Mouse (Mus musculus) embryonic facial prominence, embryonic 15.5 days (tissue): ENCODE measurements around the gene Rnd2. TPM values are rescaled to one million over a fixed set of nuclear protein-coding genes. Genes with fewer than 3 reads are reported as not detected.

Experiments used
- ATAC-seq: fragments of 200-750 bp; cut with Nextera tagmentation; 2 replicates; pipeline ENCODE4 v1.8.0; 2017; ENCODE audit warnings: low read depth, moderate TSS enrichment; ENCODE audit not compliant: insufficient number of reproducible peaks, low FRiP score, low TSS enrichment
- H3K27ac ChIP-seq: fragments of 300-500 bp; sonication (generic); replicated peaks from 2 replicates; pipeline ENCODE4 v1.5.1; 2015; ENCODE audit warnings: mild to moderate bottlenecking, inconsistent platforms
- H3K27me3 ChIP-seq: fragments of 300-500 bp; sonication (generic); 2 replicates; pipeline ENCODE4 v1.6.1; 2015; ENCODE audit warnings: inconsistent platforms
- H3K36me3 ChIP-seq: fragments of 300-500 bp; sonication (generic); 2 replicates; pipeline ENCODE4 v1.6.1; 2015; ENCODE audit warnings: mild to moderate bottlenecking, inconsistent platforms
- H3K4me1 ChIP-seq: fragments of 300-500 bp; sonication (generic); 2 replicates; pipeline ENCODE4 v1.6.1; 2015; ENCODE audit warnings: inconsistent platforms
- H3K4me2 ChIP-seq: fragments of 300-500 bp; sonication (generic); replicated peaks from 2 replicates; pipeline ENCODE4 v1.6.1; 2015; ENCODE audit warnings: mild to moderate bottlenecking, inconsistent platforms
- H3K4me3 ChIP-seq: fragments of 300-500 bp; sonication (generic); replicated peaks from 2 replicates; pipeline ENCODE4 v1.5.1; 2015; ENCODE audit warnings: mild to moderate bottlenecking, inconsistent platforms
- H3K9ac ChIP-seq: fragments of 300-500 bp; sonication (generic); 2 replicates; pipeline ENCODE4 v1.6.1; 2015; ENCODE audit warnings: inconsistent platforms
- H3K9me3 ChIP-seq: fragments of 300-500 bp; sonication (generic); replicated peaks from 2 replicates; pipeline ENCODE4 v1.6.1; 2016; ENCODE audit warnings: inconsistent platforms
- WGBS: fragments of 180-500 bp; shearing (Covaris S2); methylation state at CpG from one replicate; pipeline ENCODE4 v1.1.7; 2015; 5-methylcytosine and 5-hydroxymethylcytosine counted together
- polyA plus RNA-seq: library from polyadenylated mRNA; unstranded; fragments of >200 nt; fragmentation: Nextera tagmentation; extraction: Ambion mirVana; gene quantifications from 2 replicates; pipeline ENCODE4 v1.2.1, GENCODE M21; 2015

The Rnd2 gene
- 12.1 and 13.5 TPM in 2 replicates for polyA plus RNA-seq

DNA sequence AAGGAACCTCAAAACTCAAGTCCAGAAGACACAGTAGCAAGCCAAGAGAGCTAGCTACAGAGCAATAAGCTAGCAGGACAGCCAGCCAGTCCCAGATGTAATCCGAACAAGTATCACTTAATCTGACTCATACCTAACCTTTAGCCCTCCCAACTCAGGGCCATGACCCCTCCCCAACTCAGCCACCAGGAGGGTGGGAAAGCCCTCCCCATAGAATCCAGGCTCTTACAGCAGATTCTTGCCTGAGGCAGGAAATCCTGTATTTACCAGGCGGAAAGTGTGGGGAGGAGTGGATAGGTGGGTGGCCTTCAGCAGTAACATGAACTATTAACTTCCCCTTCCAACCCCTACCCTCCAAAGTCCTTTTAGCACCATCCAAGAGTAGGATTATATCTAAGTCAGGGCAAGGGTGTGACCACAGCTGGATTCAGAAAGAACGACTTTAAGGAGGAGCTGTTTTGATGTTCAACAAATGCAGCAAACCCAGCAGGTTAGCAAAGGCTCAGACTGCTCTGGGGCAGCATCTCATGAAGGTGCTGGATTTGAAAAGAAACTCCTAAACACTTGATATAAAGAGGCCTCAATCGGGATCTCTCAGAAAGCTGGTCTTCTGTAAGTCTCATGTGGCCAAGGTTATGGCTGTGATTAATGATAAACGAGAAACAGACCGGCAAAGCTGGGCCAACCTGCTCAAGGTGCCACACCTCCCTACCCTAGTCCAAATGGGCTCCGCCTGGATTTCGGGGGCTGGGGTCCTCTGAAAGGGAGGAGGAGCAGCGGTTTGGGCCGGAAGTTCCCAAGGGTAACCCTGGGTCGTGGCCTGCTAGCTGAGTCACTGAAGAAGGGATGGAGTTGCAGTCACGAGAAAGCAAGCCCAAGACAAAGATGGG, at the start of gene Rnd2:
Gene Rnd2, plus strand, starts transcription at position 789 of the 890 bp plus-strand sequence.
- no peak for ATAC-seq
- H3K27ac ChIP-seq, result peak within 1 kb of the TSS; percentile 83

DNA sequence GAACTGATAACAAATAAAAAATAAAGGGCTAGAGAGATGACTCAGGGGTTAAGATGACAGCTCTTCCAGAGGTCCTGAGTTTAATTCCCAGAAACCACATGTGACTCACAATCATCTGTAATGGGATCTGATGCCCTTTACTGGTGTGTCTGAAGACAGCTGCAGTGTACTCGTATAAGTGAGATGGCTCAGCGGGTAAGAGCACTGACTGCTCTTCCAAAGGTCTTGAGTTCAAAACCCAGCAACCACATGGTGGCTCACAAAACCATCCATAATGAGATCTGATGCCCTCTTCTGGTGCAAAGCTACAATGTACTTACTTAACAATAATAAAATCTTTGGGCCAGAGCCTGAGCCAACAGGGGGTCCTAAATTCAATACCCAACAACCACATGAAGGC, 49.5 kb upstream of the Rnd2 start:
- H3K36me3 ChIP-seq, result peaks cover 30% of the 10 kb centered on the region
- ATAC-seq, result no peak
- WGBS, result 76% methylated on average over 2 of the region's 2 CpGs
- H3K27me3 ChIP-seq, result no peaks in the 10 kb centered on the region
- no peak overlapping the region for H3K27ac ChIP-seq
- peaks cover 9% of the 10 kb centered on the region; the same call in 1 of the 2 replicates for H3K4me1 ChIP-seq
- no peak overlapping the region for H3K4me2 ChIP-seq
- H3K9ac ChIP-seq, result no peak overlapping the region
- no peaks in the 10 kb centered on the region for H3K9me3 ChIP-seq
- H3K4me3 ChIP-seq, result no peak overlapping the region

More for the DNA sequence above, at the start of gene Rnd2:
- Histone ChIP-seq H3K27me3 (no peaks in the 10 kb centered on the region), H3K4me2 (peak within 1 kb of the TSS; percentile 84), H3K4me3 (peak within 1 kb of the TSS; percentile 87), H3K4me1 (peaks cover 51% of the 10 kb centered on the region), H3K36me3 (peaks cover 33% of the 10 kb centered on the region), H3K9ac (peak within 1 kb of the TSS; percentile 69), H3K9me3 (no peaks in the 10 kb centered on the region)
- 4% methylated on average over 12 of the region's 12 CpGs for WGBS

DNA sequence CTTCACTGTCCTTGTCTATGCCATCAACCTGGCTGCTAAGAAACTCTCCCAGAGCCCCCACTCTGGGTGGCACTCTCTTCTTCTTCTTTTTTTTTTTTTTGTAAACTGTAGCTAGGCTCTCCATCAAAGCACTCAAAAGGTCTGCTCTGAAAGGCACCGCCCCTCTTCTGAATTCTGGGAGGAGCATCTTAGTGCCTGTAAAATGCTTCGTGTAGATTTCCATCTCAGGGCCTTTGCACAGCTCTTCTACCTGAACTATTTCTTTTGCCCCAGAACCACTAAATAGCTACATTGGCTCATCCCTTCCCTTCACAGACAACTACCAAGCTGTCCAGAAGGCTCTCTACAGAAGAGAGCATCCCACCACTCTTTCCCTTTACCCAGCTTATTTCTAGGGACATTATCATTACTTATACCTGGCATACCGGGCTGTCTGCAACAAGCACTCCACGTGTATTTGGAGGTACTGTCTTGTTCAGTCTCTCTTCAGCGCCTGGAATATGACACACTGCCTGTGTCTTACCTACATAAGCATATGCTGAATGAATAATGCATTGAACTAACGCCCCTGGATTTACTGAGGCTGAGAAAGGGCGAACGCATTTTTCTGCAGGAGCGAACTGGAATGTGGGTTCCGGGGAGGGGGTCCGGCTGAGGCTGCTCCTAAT, 48.2 kb upstream of the Rnd2 start:
- Histone ChIP-seq H3K27me3 (no peaks in the 10 kb centered on the region), H3K4me1 (peaks cover 9% of the 10 kb centered on the region; the same call in 1 of the 2 replicates), H3K36me3 (peaks cover 18% of the 10 kb centered on the region; the same call in 1 of the 2 replicates), H3K9me3 (no peaks in the 10 kb centered on the region), H3K4me2 (peak overlapping the region; percentile 73), H3K27ac (peak overlapping the region; percentile 79), H3K9ac (peak overlapping the region; percentile 72), H3K4me3 (peak overlapping the region; percentile 85)
- no peak; the same call in 1 of the 2 replicates for ATAC-seq
- WGBS, result 2% methylated on average over 11 of the region's 11 CpGs

DNA sequence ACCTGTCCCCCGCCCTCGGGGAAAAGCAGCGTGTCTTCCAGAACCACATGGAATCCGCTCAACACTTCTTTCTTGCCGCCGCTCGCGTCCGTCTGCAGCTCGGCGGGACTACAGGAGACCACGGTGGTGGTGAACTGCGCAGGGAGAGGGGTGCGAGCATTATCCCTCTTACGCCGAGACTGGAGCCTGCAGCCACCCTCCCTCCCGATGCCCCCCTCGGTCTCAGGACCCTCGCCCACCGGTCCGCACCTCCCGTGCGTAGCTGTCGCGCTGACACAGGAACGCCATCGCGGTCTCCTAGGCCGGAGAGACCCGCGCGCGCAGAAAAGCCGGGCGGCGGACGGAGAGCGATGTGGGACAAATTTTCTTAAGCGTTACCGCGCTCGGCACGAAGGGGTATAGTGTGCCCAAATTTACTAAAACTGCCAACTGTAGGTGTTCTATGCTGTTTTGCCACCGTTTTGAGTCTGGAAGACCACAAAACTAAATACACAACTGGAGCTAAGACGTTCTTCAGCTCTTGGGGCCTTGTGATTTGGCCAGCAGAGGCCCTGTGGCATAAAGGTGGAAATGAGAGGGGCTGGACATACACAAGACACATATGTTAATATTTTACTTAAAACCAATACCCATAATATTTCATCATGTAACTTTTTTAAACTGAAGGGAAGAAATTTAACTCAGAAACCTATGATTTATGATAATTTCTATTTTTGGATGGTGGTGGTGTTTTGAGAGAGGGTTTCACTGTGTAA, 47.5 kb upstream of the Rnd2 start, which contains the start of gene Aarsd1:
Gene Aarsd1, minus strand, starts transcription at position 515 of the 755 bp plus-strand sequence.
- Histone ChIP-seq H3K36me3 (peaks cover 11% of the 10 kb centered on the region; the same call in 1 of the 2 replicates), H3K9ac (peak within 1 kb of the TSS; percentile 72), H3K27me3 (no peaks in the 10 kb centered on the region), H3K27ac (peak within 1 kb of the TSS; percentile 79), H3K9me3 (no peaks in the 10 kb centered on the region), H3K4me1 (peaks cover 9% of the 10 kb centered on the region; the same call in 1 of the 2 replicates), H3K4me3 (peak within 1 kb of the TSS; percentile 85), H3K4me2 (peak within 1 kb of the TSS; percentile 73)
- ATAC-seq, result peak; percentile 77
- WGBS, result under 1% methylated on average over 45 of the region's 45 CpGs

DNA sequence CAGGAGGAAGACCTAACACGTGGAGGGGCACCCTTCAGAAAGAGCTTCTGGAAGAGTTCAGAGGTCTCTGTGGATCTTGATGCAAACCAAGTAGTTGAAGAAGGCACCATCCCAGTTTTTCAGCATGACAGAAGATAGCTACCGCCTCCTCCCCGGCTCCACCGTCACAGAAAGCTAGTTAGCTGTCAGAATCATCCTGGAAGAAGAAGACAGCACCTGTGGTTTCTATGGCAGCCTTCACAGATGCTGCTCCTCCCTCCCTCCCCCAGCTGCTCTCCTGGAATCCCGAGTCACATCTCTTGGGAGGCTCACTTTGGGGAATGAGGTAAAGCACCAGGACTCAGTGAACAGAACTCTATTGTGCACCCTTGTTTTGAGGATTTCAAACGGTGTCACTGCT, 45.8 kb upstream of the Rnd2 start:
- H3K9me3 ChIP-seq, result no peaks in the 10 kb centered on the region
- ATAC-seq, result no peak
- no peaks in the 10 kb centered on the region for H3K36me3 ChIP-seq
- no peak overlapping the region for H3K4me2 ChIP-seq
- H3K27me3 ChIP-seq, result no peaks in the 10 kb centered on the region
- no peak overlapping the region for H3K27ac ChIP-seq
- H3K9ac ChIP-seq, result no peak overlapping the region
- peaks cover 14% of the 10 kb centered on the region for H3K4me1 ChIP-seq
- WGBS, result 54% methylated on average over 6 of the region's 6 CpGs
- H3K4me3 ChIP-seq, result no peak overlapping the region

DNA sequence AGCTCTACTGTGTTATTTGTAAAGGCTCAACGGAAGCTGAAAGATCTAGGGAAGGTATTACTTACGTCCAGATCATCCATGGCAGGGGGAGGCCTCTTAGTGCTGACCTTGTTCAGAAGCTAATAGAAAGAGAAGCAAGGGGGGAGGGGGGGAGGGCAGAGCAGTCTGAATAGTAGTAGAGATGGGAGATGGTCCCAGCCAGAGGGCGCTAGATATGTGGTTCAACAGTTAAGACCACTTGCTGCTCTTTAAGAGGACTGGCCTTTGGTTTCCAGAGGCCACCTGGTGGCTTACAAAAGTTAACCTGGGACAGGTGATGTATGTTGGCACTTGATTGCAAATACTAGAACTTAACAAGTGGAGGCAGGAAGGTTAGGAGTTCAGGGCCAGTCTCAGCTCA, 45.2 kb upstream of the Rnd2 start:
- Histone ChIP-seq H3K4me1 (peaks cover 20% of the 10 kb centered on the region), H3K9me3 (no peaks in the 10 kb centered on the region), H3K9ac (no peak overlapping the region), H3K4me3 (no peak overlapping the region), H3K27me3 (no peaks in the 10 kb centered on the region), H3K27ac (no peak overlapping the region), H3K4me2 (no peak overlapping the region), H3K36me3 (no peaks in the 10 kb centered on the region)
- 32% methylated on average over 3 of the region's 3 CpGs for WGBS
- no peak for ATAC-seq

DNA sequence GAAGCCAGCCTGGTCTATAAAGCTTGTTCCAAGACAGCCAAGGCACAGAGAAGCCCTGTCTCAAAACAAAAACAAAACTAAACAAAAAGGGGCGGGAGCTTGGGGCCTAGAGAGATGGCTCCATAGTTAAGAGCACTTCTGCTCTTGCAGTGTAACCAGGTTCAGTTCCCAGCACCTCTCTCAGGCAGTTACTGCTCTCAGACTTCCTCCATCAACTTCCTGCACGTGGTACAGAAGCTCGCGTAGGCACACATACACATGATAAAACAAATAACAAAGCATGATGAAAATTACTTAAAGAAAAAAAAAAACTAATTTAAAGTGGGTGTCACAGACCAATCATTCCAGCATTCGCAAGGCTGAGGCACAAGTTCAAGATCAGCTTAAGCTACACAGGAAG, 44.7 kb upstream of the Rnd2 start:
- Histone ChIP-seq H3K36me3 (no peaks in the 10 kb centered on the region), H3K27ac (no peak overlapping the region), H3K4me2 (no peak overlapping the region), H3K4me1 (peaks cover 20% of the 10 kb centered on the region), H3K9ac (no peak overlapping the region), H3K4me3 (no peak overlapping the region), H3K9me3 (no peaks in the 10 kb centered on the region), H3K27me3 (no peaks in the 10 kb centered on the region)
- 88% methylated on average over 5 of the region's 5 CpGs for WGBS
- no peak for ATAC-seq

DNA sequence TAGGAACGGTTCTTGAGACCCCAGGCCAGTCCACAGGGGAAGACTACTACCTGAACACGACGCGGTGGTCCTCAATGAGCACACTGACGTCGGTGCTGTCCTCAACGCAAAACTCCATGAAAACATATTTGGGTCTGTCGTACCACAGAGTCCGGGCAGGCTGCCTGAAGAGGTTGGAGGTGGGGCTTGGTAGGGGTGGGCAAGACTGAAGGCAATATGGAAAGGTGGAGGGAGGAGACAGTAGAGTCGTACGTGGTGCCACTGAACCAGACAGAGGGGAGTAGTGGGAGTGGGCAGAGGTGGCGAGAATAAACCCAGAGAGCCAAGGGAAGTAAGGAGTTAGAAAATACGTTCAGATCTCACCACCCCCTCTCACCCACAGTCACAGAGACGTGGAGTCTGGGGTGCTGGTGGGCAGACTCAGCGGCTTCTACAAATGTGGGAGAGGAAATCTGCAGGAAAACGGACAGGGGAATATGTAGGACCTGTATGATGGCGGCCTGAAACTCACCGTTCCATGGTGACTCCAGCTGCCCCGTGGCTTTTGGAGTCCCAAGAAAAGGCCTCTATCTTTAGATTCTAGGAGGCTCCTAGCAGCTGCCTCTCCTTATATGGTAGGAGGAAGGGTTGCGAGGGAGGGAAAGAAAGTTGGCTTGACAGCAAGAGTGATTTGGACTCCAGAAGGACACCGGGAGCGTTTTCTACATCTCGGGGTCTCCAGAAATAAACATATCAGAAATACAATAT, 40.5 kb upstream of the Rnd2 start, which contains the start of gene Gm27029:
Gene Gm27029, minus strand, starts transcription at position 692 of the 747 bp plus-strand sequence.
- peak within 1 kb of the TSS; percentile 72 for H3K9ac ChIP-seq
- H3K4me3 ChIP-seq, result peak within 1 kb of the TSS; percentile 89
- H3K4me1 ChIP-seq, result peaks cover 30% of the 10 kb centered on the region
- no peaks in the 10 kb centered on the region; the same call in 1 of the 2 replicates for H3K36me3 ChIP-seq
- no peaks in the 10 kb centered on the region for H3K9me3 ChIP-seq
- ATAC-seq, result peak; percentile 64
- peak within 1 kb of the TSS; percentile 90 for H3K27ac ChIP-seq
- peak within 1 kb of the TSS; percentile 90 for H3K4me2 ChIP-seq
- 4% methylated on average over 23 of the region's 23 CpGs for WGBS
- H3K27me3 ChIP-seq, result no peaks in the 10 kb centered on the region

DNA sequence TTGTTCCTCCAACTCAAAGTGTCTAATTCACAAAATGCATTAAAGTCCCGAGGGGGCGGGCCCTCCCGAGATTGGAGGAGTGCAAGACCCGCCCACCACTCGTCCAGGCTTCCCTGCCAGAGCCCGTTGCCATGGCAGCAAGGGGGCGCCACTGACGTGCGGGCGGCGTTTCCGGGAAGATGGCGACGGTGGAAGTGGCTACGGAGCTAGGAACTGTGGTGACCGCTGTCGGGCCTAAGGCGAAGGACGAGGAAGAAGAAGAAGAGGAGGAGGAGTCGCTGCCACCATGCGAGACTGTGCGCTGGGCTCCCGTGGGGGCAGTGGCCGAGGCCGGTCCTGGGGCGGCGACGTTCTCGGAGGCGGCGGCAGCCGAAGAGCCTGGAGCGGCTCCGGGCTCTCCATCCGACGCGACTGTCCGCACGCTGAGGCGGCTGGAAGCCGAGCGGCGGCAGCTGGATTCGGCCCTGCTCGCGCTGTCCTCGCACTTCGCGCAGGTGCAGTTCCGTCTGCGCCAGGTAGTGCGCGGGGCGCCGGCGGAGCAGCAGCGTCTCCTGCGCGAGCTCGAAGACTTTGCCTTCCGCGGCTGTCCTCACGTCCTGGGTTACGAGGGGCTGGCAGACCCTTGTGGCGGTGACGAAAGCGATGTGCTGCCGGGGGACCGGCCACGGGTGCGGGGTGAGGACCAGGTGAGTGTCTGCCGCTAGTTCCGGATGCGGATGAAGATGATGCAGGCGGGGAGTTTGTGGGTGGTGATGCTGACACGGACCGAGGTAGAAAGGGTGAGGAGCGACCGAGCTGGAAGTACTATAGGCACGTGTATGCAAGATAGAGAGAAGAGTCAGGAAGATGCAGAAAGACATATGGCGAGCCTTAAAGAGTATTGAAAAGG, 39.6 kb upstream of the Rnd2 start, which contains the start of the genes Rundc1 and Ptges3l:
Gene Rundc1, plus strand, starts transcription at position 161 of the 889 bp plus-strand sequence.
Gene Ptges3l, minus strand, starts transcription at position 409 of the 889 bp plus-strand sequence.
- peak within 1 kb of the TSS; percentile 90 for H3K4me2 ChIP-seq
- H3K4me3 ChIP-seq, result peak within 1 kb of the TSS; percentile 89
- H3K9me3 ChIP-seq, result no peaks in the 10 kb centered on the region
- peak within 1 kb of the TSS; percentile 90 for H3K27ac ChIP-seq
- ATAC-seq, result peak; percentile 92
- WGBS, result under 1% methylated on average over 81 of the region's 81 CpGs
- H3K9ac ChIP-seq, result peak within 1 kb of the TSS; percentile 72
- H3K27me3 ChIP-seq, result no peaks in the 10 kb centered on the region
- peaks cover 30% of the 10 kb centered on the region for H3K4me1 ChIP-seq
- H3K36me3 ChIP-seq, result peaks cover 9% of the 10 kb centered on the region
